Mouse (Mus musculus) yolk sac, embryonic 10.5 days (tissue): ENCODE results near the gene Tmem82.
"Not testable (repeated sequence)": the region's sequence is repeated elsewhere in the genome, so short reads cannot be mapped to it uniquely, and the experiment has no call there.

Experiments used
- DNase-seq: peaks from one replicate; pipeline ENCODE4 v3.0.0-alpha.2; 2017; ENCODE audit warnings: low spot score

Gene Tmem82

GRCm38 (mm10) chr4:141574789-141575702 is 43.4 kb downstream of the Tmem82 start:
- peak; percentile 69 for DNase-seq

DNA sequence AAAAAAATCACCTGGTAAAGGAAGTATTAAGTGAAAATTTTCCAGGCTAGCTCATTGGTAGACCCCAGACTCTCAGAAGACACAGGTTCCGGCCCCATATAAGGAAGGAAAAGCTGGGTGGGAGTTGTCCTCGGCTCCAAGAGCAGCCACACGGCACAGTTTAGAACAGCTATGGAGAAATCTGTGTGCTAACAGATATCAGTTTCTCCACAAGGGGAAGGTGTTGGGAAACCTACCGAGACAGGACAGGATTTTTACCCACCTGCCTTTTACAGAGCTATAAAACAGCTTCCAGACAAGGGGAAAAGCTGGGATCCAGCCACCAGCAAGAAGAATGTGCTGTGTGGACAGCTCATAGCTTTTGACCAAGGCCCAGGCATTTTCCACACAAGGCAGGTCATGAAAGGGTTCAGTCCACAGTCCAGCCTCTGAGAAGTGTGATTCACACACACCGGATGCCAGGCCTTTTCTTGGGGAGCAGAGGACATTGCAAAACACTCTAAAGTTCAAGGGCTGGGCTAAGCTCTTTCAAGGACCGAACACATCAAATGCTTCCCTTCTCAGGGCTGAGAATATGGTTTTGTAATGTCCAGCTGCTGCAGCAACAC is 45.0 kb downstream of the Tmem82 start:
- peak; percentile 85 for DNase-seq

- peak; percentile 36 for DNase-seq
Observed at GRCm38 (mm10) chr4:141572668-141573358, 45.6 kb downstream of the Tmem82 start.

DNA sequence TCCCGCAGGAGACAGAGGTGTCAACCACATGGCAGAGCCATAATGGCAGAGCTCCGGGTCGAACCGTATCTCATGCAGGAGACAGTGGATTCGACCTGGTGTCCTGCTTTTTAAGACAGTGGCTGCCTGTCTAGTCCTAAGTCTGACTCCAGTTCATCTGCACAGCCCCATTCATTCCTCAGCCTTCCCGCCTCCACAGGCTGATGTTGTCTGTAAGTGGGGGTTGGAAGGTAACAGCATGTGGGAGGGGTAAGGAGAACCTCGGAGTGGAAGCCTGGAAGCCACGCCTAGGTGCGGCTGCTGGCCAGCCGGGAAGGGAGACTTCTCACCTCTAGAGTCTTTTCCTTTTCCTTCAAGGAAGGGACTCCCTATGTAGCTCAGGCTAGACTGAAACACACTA is 46.5 kb downstream of the Tmem82 start:
- peak; percentile 65 for DNase-seq

- DNase-seq: peak; percentile 88
Observed at GRCm38 (mm10) chr4:141571337-141571739, 47.1 kb downstream of the Tmem82 start.

DNA sequence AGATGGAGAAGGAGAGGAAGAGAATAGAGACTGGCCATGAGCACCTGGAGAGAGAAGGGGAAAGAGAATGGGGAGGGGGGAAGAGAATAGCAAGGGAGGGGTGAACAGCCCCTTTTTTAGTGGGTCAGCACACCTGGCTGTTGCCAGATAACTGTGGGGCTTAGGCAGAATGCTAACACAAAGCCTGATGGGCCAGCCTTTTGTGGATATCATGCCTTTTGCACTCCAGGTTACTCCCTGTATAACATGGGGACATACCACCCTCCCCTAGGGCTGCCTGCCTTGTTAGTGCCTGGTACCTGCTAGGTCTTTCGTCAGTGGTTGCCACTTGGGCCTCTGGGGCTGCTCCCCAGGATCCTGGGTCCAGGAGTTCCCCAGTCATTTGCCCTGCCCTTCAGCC is 47.6 kb downstream of the Tmem82 start:
- DNase-seq: no peak

DNA sequence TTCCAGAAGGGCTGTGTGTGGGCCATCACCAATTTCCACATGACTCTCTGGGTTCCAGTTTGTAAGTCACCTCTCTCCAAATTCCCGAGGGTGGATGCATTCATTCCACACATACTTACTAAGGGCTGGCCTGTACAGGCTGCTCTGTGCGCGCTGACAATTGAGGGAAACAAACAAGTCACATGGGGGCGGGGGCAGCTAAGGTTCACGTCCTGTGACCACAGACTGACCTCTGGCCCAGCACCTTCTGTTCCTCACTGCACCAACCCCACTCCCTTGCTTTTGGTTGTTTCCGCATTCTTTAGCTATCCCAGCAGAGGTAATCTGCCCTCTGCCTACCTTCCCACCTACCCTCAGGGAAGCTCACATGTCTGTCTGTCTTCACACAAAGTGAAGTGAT is 48.4 kb downstream of the Tmem82 start:
- DNase-seq: peak; percentile 88

- no peak for DNase-seq
Observed at GRCm38 (mm10) chr4:141568966-141569365, 49.5 kb downstream of the Tmem82 start.

DNA sequence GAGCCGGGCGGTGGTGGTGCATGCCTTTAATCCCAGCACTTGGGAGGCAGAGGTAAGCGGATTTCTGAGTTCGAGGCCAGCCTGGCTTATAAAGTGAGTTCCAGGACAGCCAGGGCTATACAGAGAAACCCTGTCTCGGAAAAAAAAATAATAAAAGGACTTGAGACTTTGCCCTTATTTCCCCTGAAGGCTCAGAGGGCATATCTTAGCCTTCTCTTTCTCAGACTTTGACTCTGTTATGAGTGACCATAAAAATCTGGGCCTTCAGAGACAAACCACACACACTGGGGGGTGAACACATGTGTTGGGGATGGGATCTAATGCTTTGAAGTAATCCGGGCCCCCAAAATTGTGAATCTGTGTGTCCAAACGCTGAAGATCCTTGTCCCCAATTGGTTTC is 51.3 kb downstream of the Tmem82 start:
- DNase-seq: not testable (repeated sequence)

- no peak for DNase-seq
Observed at GRCm38 (mm10) chr4:141566187-141566586, 52.2 kb downstream of the Tmem82 start.

GRCm38 (mm10) chr4:141565325-141565724 is 53.1 kb downstream of the Tmem82 start:
- no peak for DNase-seq

DNA sequence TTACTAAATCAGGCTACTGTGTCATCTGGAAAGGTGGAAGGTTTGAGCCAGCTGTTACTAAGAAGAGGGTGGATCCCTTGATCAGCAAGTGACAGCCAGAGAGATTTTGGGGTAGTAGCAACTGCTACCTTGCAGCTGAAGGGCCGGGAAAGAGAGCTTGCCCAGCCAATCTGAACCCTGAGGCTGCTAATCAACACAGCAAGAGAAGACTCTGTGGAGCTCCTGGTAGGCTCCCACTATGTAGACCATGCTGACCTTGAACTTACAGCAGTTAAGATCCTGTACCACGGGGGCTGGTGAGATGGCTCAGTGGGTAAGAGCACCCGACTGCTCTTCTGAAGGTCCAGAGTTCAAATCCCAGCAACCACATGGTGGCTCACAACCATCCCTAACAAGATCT is 53.8 kb downstream of the Tmem82 start:
- DNase-seq: no peak

GRCm38 (mm10) chr4:141564209-141564608 is 54.2 kb downstream of the Tmem82 start:
- DNase-seq: no peak
